Mouse (Mus musculus): ENCODE data around the gene Tha1.

Gene Tha1

DNA sequence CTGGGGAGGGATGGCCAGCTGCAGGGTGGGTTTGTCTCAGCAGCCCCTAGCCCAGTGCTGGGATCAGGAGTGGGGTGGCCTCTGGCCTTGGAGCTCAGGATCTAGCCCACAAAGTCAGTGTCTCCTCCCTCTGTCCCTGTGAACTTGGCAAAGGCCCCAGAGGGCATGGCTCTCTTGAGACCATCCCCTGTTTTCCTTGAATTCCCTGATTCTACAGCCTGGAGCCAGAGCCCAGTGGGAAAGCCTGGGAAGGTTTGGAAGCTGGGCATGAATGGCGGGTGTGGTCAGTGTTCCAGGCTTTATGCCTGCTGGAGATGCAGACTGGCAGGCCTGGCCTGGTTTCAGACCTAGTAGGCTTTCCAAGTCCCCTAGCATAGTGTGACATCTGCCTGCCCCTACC is 8.9 kb upstream of the Tha1 start:
- intact Hi-C loops (cut with DNase I): no loop called here

DNA sequence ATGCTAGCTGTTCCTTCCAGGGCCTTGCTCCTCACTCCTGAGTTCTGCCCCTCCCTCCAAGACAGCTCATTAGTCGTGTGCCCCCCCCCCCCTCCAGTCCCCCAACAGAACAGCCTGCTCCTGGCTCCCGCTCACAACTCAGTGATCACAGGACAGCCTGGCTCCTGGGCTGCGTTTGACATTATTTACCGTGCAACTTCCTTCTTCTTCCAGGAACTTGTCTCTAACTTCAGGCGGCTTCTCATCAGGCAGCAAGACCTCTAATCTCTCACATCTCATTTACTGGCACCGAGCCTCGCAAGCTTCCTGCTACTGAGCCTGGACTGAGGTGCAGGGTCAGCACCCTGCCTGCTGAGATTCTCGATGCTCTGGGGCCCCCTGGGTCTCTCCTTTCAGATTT is 8.5 kb upstream of the Tha1 start:
- intact Hi-C loops (cut with DNase I): no loop called here

DNA sequence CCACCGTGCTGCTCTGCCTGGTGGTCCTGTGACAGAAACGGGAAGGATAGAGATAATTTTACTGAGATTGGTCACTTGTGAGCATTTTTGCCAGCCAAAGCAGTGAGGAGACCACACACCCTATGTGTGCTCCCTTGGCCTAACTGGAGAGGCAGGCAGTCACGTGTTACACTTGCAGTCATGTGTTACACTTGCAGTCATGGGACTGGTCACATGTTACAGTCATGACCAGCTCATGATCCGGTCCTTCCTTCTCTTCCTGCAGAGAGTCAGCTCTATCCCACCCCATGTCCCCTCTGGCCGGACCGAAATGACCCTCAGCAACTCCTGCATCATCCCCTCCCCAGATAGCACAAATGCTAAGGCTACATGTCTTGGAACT is 7.7 kb upstream of the Tha1 start:
- intact Hi-C loops (cut with DNase I): no loop called here

DNA sequence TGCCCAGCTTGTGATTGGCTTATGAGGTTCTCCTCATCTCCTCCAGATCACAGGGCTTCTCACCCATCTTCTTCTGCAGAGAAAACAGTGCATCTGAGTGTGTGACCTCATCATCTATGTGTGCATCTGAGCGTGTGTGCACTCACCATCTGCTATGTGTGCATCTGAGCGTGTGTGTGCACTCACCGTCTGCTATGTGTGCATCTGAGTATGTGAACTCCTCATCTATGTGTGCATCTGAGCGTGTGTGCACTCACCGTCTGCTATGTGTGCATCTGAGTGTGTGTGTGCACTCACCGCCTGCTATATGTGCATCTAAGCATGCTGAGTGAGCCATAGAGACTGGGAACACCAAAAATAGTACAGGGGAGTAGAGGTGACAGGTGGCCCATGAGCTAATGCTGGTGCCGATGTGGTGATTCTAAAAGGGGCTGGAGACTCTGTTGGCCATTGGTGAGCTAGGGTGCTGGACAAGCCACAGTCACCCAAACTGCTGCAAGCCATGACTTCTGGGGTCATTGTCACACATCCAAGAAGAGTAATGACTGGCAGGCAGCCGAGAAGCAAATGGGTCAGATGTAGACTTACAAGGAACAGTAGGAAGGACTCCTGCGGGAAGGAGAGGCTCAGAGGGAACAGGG is 7.2 kb upstream of the Tha1 start:
- intact Hi-C loops (cut with DNase I): no loop called here

DNA sequence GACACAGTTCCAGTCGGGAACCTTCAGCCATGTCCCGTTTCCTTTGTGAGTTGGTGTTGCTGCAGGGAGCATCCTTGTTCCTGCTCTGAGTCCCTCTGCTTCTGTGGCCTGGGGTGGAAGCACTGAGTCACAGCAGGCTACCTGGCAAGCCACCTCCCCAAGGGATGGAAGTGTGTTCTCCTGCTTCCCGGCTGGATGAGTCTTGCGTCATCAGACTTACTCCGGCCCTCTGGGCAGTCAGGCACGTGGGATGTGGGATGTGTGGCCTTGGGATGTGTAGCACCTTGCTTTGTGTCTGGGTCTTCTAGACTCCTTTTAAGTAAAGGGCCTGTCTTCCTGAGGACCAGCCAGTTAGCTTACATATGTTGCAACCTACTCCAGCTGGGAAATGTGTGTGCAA is 6.4 kb upstream of the Tha1 start:
- intact Hi-C loops (cut with DNase I): loop anchor here (10.0 kb wide), 1 partner anchor 335 kb away; no protein-coding TSS in a partner anchor

DNA sequence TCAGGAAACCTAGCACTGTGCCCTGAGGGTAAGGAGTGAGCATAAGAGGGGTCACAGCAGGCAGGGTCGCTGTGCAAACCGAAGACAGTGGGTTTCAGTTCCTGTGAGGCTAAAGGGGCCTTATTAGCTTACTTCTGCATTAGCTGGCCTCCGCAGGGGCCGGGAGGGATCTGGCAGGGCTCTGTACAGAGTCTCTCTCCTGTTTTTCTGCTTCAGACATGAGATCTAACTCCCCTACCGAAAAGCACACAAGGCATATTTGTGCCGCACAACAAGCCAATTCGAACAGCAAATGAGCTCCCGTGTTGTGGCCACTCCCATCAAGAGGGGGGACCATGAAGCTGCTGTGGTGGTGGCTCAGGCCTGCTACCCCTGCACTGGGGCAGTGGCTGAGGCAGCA is 5.6 kb upstream of the Tha1 start:
- intact Hi-C loops (cut with DNase I): loop anchor here (10.0 kb wide), 1 partner anchor 336 kb away; no protein-coding TSS in a partner anchor

DNA sequence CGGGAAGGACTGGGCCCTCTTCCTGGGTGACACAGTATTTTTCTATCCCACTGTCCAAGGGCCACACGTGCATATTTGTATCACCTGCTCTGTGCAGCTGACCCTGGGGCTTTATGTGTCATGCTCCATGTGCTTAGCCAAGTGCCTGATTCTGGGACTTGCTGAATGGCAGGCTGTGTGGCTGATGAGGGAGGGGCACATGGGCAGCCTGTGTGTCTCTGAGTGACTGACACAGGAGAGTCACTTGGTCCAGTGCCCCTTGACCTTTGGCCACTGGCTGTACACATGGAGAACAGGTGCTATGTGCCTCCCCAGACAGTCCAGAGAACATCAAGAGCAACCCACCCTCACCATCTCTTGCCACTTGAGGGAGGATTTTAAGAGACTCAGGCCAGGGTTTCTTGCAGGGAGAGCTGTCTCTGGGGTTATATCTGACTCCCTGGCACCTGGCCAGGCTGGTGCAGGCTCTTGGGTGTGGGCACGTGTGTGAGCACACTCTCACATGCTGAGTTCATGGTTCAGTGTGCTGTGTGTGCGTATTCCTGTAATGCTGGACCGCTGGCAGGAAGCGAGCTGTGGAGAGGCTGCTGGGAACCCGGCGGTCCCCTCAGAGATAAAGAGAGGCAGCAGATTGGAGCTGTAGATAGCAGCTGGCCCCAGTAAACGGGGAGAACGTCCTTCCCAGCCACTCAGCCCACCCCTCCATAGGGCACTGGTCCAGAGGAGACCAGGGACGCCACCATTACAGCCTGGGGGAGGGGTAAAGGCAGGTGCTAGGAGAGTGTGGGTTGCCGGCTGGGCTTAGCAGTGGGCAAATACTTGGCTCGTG is 4.8 kb upstream of the Tha1 start:
- intact Hi-C loops (cut with DNase I): loop anchor here (10.0 kb wide), 1 partner anchor 337 kb away; no protein-coding TSS in a partner anchor

DNA sequence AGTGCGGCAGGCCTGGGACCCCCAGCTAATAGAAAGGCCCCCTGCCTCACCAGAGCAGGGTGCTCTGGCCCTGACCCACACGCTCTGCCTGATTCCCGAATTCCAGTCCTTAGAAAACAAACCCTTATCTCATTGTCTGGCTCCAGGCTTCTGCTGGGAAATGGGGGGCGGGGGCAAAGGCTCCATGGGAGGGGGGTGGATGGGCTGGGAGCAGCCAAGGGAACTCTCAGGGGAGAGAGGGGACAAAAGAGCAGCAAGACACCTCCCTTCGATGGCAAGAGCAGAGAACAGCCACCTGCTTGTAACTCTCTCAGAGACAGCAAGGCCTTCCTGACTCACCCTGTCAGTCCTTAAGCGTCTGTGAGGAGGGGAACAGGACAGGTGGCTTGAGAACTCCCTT is 2.4 kb upstream of the Tha1 start:
- intact Hi-C loops (cut with DNase I): loop anchor here (10.0 kb wide), 1 partner anchor 339 kb away; no protein-coding TSS in a partner anchor

DNA sequence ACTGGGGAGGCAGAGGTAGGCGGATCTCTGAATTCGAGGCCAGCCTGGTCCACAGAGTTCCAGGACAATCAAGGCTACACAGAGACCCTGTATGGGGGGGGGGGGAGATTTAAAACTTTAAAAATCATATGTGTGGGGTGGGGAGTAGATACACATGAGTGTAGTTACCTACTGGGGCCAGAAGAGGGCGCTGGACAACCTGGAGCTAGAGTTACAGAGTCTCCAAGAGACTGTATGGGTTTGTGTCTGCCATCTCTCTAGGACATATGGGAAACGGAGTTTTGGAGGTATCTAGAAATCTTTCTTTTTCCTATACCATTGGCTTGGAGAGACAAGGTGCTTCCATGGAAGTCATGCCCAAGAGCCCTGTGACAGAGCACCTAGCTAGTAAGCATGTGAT is 1.1 kb upstream of the Tha1 start:
- intact Hi-C loops (cut with DNase I): loop anchor here (5.0 to 10.0 kb wide), 4 partner anchors 38 to 340 kb away; partner anchors contain the start of gene Socs3

DNA sequence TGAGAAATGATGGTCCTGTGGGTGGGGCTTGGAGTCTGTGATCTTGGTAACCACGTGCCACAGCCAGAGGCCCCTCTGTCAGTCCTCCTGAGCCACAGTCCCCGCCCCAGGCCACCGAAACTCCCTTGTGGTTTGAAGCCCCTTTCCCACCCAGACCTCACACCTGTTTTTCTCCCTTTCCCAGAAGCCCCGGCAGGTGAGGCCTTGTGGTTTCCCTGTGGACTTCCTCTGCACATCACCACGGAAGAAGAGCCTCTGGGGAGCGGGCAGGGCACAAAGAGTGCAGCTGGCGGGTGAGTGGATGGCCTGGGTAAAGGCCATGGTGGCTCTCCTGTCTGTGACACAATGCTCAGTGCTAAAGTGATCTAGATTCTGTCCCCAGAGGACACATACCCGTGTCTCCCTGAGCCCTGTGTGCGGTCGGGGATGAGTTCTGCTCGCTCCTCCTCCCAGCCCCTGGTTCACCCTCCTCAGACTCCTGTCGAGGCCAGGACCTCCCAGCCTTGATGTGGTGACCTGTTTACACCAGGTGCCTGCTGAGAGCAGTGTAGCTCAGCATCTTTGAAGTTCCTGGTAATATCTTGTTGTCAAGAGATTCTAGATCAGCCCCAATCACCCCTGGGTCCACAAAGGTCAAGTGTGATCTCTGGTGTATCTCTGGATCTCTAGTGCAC is 1.2 kb downstream of the Tha1 start:
- intact Hi-C loops (cut with DNase I): loop anchor here (2.0 to 10.0 kb wide), 5 partner anchors 40 to 343 kb away; partner anchors contain the start of gene Socs3

DNA sequence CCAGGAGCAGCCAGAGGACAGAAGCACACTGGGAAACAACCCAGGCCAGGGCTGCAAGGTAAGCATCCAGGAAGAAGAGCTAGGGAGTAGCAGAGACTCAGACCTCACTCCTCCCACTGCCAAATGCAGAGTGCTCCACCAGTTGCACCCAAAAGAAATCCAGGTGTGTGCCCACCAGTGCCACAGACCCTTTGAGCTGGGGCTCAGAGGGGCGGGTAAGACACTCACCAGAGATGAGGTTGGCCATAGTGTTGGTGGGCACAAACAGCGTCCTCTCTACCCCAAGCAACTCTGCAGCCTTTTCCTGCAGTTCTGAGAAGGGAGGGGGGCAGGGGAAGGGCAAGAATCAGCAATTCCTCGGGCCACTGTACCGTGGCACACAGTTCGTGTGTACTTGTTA is 1.9 kb downstream of the Tha1 start:
- intact Hi-C loops (cut with DNase I): loop anchor here (2.0 to 10.0 kb wide), 5 partner anchors 41 to 343 kb away; partner anchors contain the start of gene Socs3

DNA sequence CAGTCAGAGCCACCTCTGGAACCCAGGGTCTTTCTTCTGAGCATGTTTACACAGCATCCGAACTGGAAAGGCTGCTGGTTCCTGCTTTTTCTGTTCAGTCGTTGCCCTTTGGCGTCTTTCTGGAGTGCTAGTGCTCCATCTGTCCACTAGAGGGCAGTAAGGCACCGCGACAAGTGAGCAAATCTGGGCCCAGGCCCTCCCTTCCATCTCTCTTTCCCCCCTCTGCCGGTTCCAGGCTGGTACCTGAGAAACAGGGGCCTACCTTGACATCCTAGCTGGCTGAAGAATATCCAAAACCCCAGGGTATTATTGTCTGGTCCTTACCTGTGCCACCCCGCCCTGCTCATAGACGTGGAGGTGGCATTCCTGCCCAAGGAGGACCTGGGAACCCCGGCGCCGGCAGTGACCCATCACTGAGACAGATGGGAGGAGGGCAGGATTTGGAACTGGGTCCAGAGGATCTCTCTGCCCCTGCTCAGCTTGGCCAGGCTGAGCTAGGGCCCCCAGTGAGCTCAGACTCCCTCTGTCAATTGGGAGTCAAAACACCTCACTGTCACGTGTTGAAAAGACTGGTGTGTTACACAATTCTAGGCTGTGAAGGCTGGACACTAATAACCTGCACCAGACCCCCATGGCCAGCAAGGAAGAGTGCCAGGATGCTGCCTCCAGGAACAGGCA is 2.5 kb downstream of the Tha1 start:
- intact Hi-C loops (cut with DNase I): loop anchor here (2.0 to 10.0 kb wide), 5 partner anchors 41 to 344 kb away; partner anchors contain the start of gene Socs3

DNA sequence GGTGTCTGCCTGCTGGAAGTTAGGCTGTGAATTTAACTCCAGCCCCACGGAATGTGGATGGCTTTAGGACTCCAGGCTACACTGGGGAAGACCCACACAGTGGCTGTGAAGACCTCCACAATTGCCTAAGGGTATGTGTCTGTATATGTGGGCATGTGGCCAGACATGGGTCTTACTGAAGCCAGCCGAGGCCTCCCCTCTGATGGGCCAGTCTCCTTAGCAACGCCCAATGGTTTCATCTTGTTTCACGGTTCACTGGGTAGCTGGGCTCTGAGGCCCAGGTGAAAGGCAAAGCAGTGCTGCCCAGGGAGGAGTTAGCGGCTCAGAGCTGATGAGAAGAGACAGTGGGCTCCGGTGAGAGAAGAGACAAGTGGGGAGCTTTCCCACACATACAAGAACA is 7.3 kb downstream of the Tha1 start:
- intact Hi-C loops (cut with DNase I): no loop called here

DNA sequence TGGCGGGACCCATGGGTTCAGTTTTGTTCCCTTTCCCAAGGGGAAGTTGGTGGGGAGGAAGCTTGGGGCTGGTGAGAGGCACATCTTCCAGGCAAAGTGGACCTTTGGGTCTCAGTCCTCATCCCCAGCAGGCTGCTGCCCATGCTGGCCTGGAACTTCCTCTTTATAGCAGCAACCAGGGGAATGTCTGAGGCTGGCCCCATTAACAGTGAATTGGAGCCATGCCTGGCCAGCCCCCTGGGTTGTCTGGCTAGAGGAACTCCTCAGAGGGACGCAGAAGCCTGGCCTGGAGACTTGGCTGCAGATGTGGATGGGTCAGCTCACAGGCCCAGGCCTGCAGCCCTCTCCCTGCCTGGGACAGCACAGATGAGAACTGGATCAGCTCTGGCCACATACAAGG is 8.5 kb downstream of the Tha1 start:
- intact Hi-C loops (cut with DNase I): no loop called here

DNA sequence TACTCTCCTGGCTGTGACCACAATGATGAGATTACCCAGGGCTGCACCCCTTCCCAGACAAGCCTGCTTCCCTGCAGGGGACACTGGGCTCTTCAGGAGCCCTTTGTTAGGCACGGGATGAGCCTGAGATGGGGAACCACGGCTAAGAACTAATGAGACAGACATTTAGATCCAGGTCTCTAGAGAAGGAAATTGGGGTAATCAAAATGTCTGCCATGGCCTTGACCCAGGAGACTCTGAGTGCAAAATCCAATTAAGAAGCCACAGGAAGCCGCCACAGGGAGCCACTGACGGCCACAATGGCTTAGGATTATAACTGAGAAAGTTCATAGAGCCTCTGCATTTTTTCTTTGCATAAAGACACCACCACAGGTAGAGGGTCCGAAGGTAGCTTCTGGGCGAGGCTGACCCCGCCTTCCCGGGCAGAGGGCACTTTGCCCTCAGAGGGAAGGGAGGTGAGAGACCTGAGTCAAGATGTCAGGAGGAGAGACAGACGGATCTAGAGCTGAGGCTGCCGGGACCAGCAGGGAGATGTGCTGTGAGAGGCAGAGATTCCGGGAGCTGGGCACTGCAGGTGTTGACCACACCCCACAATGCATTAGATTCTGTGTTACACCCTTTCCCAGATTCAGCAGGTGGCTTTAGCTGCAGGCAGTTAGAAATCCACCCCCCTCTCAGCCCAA is 10.0 kb downstream of the Tha1 start:
- intact Hi-C loops (cut with DNase I): no loop called here

DNA sequence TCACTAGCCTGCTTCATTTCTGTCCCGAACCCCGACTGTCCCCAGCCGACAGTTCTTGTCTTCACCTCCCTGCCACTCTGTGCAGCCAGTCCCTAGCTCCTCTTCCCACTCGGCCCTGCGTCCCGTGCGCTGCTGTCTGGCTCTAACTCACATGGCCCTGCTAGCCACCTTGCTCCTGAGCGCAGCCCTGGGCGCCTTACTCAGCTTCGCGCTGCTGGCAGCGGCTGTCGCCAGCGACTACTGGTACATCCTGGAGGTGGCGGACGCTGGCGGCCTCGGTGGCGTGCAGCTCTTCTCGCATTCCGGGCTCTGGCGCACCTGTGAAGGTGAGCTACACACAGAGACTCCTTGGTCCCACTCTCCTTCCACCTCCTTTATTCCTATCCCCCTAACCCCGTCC is 12.7 kb downstream of the Tha1 start, which contains the start of gene Tmem235:
Gene Tmem235 (plus strand): TSS at position 152 of the 400 bp plus-strand sequence.
- intact Hi-C loops (cut with DNase I): no loop called here

DNA sequence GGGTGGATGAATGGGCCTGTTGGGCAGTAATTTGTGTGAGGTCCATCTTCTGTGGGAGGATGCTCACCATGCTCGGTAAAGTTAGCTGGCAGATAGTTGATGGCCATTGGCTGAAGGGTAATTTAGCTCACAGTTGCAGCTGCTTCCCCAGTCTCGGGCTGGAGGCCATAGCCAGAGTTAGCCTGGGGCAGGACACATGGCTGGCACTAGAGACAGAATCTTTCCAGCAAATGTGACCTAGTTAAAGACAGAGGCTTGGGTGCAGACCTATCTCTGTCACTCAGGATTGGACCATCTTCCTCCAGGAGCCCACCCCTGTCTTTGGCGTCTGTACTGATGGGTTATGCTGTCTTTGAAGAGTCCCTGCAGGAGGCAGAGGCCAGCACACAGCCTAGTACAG is 14.9 kb downstream of the Tha1 start:
- intact Hi-C loops (cut with DNase I): no loop called here

DNA sequence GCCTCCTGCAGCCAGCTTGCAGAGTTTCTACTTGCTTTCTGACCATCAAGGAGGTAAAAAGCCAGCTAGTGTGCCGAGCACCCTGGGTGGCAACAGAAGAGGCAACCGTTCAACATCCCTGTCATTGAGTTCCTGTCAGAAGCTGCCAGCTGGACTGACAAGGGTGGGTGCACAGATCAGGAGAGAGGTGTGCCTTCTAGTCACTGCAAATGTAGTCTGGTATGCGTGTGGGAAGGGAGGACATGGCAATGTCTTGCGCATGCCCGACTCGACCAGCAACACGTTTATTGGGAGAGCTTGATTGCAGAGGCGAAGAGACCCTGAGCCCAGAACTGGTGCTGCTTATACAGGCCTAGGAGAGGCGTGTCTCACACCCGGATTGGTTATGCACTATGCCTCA is 15.8 kb downstream of the Tha1 start:
- intact Hi-C loops (cut with DNase I): no loop called here

DNA sequence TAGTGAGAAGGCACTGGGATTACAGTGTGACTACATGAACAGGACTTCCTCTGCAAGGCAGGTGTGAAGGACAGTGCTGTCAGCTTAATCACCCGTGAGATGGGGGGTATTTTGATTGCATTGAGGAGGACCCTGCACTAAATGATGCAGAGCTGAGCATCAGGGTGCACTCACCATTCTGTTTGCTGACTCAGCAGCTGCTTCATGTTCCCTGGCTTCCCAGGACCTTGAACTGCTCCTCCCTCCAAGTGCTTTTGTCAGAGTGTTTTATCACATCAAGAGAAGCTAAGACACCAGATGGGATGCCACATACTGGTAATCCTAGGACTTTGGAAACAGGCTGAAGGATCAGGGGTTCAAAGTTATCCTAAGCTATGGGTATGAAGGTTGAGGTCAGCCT is 17.3 kb downstream of the Tha1 start:
- intact Hi-C loops (cut with DNase I): no loop called here

DNA sequence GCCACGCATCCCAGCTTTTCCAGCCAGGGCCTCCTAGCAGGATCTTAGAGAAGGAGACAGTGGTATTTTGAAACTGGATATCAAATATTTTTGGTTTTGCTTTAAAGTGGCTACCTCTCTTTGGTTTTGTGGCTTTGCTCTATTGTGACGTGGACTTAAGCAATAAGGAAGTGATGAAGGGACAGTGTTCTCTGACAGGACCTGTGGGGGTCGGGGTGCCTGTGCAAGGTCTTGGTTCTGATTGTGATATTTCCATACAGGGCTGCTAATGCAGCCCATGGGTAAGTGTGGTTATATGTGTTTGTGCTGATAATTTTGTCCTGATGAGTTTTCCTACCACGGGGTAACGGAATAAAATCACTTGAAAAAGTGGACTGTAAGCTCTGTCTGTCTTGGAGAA is 17.9 kb downstream of the Tha1 start:
- intact Hi-C loops (cut with DNase I): no loop called here

DNA sequence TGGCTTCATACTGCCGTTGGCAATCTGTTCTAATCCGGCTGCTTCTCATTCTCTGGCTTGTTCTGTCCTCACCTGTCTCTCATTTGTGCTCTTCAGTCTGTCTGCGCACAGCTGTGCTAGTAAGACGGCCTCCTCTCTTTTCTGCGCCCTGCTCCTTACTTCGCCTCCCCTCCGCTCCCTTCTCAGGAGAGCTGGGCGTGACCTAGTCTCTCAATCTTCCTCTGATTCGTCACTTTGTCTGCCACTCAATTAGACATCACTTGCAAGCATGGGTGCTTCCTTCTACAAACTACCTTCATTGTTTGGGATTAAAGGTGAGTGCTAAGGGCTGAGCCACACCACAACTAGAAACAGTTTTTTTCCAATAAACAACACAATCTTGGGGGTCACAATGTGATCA is 19.0 kb downstream of the Tha1 start:
- intact Hi-C loops (cut with DNase I): no loop called here
